Mouse (Mus musculus) forebrain, embryonic 15.5 days (tissue): Measurements from ENCODE around the gene Irf4. TPM values are rescaled to one million over a fixed set of nuclear protein-coding genes. Genes with fewer than 3 reads are reported as not detected.
A peak's percentile ranks its signal among the peaks of the same experiment; 100 is the strongest.

Experiments used
- ATAC-seq: fragments of 200-750 bp; cut with Nextera tagmentation; replicated peaks from 2 replicates; pipeline ENCODE4 v1.8.0; 2017; ENCODE audit warnings: mild to moderate bottlenecking, moderate TSS enrichment, moderate library complexity
- H3K27ac ChIP-seq: fragments of 300-500 bp; sonication (generic); replicated peaks from 2 replicates; pipeline ENCODE4 v1.5.1; 2015; ENCODE audit warnings: mild to moderate bottlenecking, inconsistent platforms
- H3K27me3 ChIP-seq: fragments of 300-500 bp; sonication (generic); 2 replicates; pipeline ENCODE4 v1.6.1; 2015; ENCODE audit warnings: inconsistent platforms
- H3K36me3 ChIP-seq: fragments of 300-500 bp; sonication (generic); 2 replicates; pipeline ENCODE4 v1.6.1; 2015; ENCODE audit warnings: mild to moderate bottlenecking, inconsistent platforms
- H3K4me1 ChIP-seq: fragments of 300-500 bp; sonication (generic); 2 replicates; pipeline ENCODE4 v1.6.1; 2015; ENCODE audit warnings: inconsistent platforms
- H3K4me2 ChIP-seq: fragments of 300-500 bp; sonication (generic); replicated peaks from 2 replicates; pipeline ENCODE4 v1.6.1; 2015; ENCODE audit warnings: mild to moderate bottlenecking, inconsistent platforms
- H3K4me3 ChIP-seq: fragments of 300-500 bp; sonication (generic); 2 replicates; pipeline ENCODE4 v1.5.1; 2015; ENCODE audit warnings: mild to moderate bottlenecking, inconsistent platforms
- H3K9ac ChIP-seq: fragments of 300-500 bp; sonication (generic); replicated peaks from 2 replicates; pipeline ENCODE4 v1.6.1; 2015; ENCODE audit warnings: mild to moderate bottlenecking, inconsistent platforms
- H3K9me3 ChIP-seq: fragments of 300-500 bp; sonication (generic); 2 replicates; pipeline ENCODE4 v1.6.1; 2016; ENCODE audit warnings: inconsistent platforms
- WGBS: fragments of 180-500 bp; shearing (Covaris S2); methylation state at CpG from one replicate; pipeline ENCODE4 v1.1.7; 2015; ENCODE audit warnings: mixed read lengths; 5-methylcytosine and 5-hydroxymethylcytosine counted together
- polyA plus RNA-seq: library from polyadenylated mRNA; unstranded; fragments of >200 nt; fragmentation: Nextera tagmentation; extraction: Ambion mirVana; gene quantifications from 2 replicates; pipeline ENCODE4 v1.2.1, GENCODE M21; 2015

The Irf4 gene
- polyA plus RNA-seq, 1 experiment from 2014 or later, result 0.06 TPM

GRCm38 (mm10) chr13:30742411-30742970, 6.5 kb upstream of the Irf4 start:
- no peak for ATAC-seq
- no peaks in the 10 kb centered on the region for H3K4me1 ChIP-seq

GRCm38 (mm10) chr13:30745121-30745520, 3.9 kb upstream of the Irf4 start:
- H3K4me1 ChIP-seq, result peaks cover 15% of the 10 kb centered on the region
- no peaks in the 10 kb centered on the region for H3K36me3 ChIP-seq
- no peak for ATAC-seq
- peaks cover 31% of the 10 kb centered on the region for H3K27me3 ChIP-seq
- no peak overlapping the region for H3K4me3 ChIP-seq
- H3K9me3 ChIP-seq, result no peaks in the 10 kb centered on the region
- WGBS, result 63% methylated on average over 7 of the region's 7 CpGs
- no peak overlapping the region for H3K4me2 ChIP-seq
- H3K9ac ChIP-seq, result no peak overlapping the region
- H3K27ac ChIP-seq, result no peak overlapping the region

More at GRCm38 (mm10) chr13:30742411-30742970, 6.5 kb upstream of the Irf4 start:
- H3K27ac ChIP-seq, result no peak overlapping the region
- no peak overlapping the region for H3K4me2 ChIP-seq
- no peaks in the 10 kb centered on the region for H3K9me3 ChIP-seq
- H3K9ac ChIP-seq, result no peak overlapping the region
- no peaks in the 10 kb centered on the region for H3K36me3 ChIP-seq
- H3K27me3 ChIP-seq, result peaks cover 8% of the 10 kb centered on the region
- 78% methylated on average over 6 of the region's 6 CpGs for WGBS
- H3K4me3 ChIP-seq, result no peak overlapping the region

GRCm38 (mm10) chr13:30747068-30747467, 2.0 kb upstream of the Irf4 start:
- peaks cover 21% of the 10 kb centered on the region for H3K4me1 ChIP-seq
- peaks cover 48% of the 10 kb centered on the region for H3K27me3 ChIP-seq
- H3K36me3 ChIP-seq, result no peaks in the 10 kb centered on the region
- no peak overlapping the region for H3K27ac ChIP-seq
- H3K4me2 ChIP-seq, result no peak overlapping the region
- WGBS, result 82% methylated on average over 5 of the region's 5 CpGs
- H3K4me3 ChIP-seq, result no peak overlapping the region
- no peak for ATAC-seq
- H3K9me3 ChIP-seq, result no peaks in the 10 kb centered on the region
- H3K9ac ChIP-seq, result no peak overlapping the region

- Histone ChIP-seq H3K4me3 (no peak overlapping the region), H3K36me3 (no peaks in the 10 kb centered on the region), H3K27me3 (peaks cover 52% of the 10 kb centered on the region), H3K4me1 (peaks cover 21% of the 10 kb centered on the region), H3K9me3 (no peaks in the 10 kb centered on the region), H3K27ac (no peak overlapping the region), H3K9ac (no peak overlapping the region), H3K4me2 (no peak overlapping the region)
- no peak for ATAC-seq
- WGBS, result 72% methylated on average over 11 of the region's 11 CpGs
Measured at GRCm38 (mm10) chr13:30747504-30747903, 1.5 kb upstream of the Irf4 start.

GRCm38 (mm10) chr13:30748321-30748720, 705 bp upstream of the Irf4 start:
- 58% methylated on average over 11 of the region's 11 CpGs for WGBS
- Histone ChIP-seq H3K27me3 (peaks cover 56% of the 10 kb centered on the region), H3K4me3 (no peak overlapping the region), H3K36me3 (no peaks in the 10 kb centered on the region), H3K4me2 (no peak overlapping the region), H3K4me1 (peaks cover 21% of the 10 kb centered on the region), H3K9ac (no peak overlapping the region), H3K9me3 (no peaks in the 10 kb centered on the region), H3K27ac (no peak overlapping the region)
- no peak for ATAC-seq

- H3K36me3 ChIP-seq, result no peaks in the 10 kb centered on the region
- H3K27me3 ChIP-seq, result peaks cover 56% of the 10 kb centered on the region
- no peak overlapping the region for H3K27ac ChIP-seq
- H3K9ac ChIP-seq, result no peak overlapping the region
- H3K4me2 ChIP-seq, result peak overlapping the region; percentile 49
- H3K9me3 ChIP-seq, result no peaks in the 10 kb centered on the region
- peaks cover 21% of the 10 kb centered on the region for H3K4me1 ChIP-seq
- 2% methylated on average over 11 of the region's 11 CpGs for WGBS
- peak overlapping the region; percentile 33 for H3K4me3 ChIP-seq
- no peak for ATAC-seq
Measured at GRCm38 (mm10) chr13:30749557-30750141, 623 bp downstream of the Irf4 start.

- H3K27ac ChIP-seq, result no peak overlapping the region
- H3K36me3 ChIP-seq, result no peaks in the 10 kb centered on the region
- peak overlapping the region; percentile 49 for H3K4me2 ChIP-seq
- no peak for ATAC-seq
- WGBS, result 2% methylated on average over 33 of the region's 33 CpGs
- H3K27me3 ChIP-seq, result peaks cover 55% of the 10 kb centered on the region
- H3K9ac ChIP-seq, result no peak overlapping the region
- no peaks in the 10 kb centered on the region for H3K9me3 ChIP-seq
- H3K4me3 ChIP-seq, result peak overlapping the region; percentile 33
- H3K4me1 ChIP-seq, result peaks cover 21% of the 10 kb centered on the region
Measured at GRCm38 (mm10) chr13:30750461-30751303, 1.7 kb downstream of the Irf4 start.

- Histone ChIP-seq H3K9me3 (no peaks in the 10 kb centered on the region), H3K27ac (no peak overlapping the region), H3K9ac (no peak overlapping the region), H3K4me3 (no peak overlapping the region), H3K4me1 (peaks cover 21% of the 10 kb centered on the region), H3K36me3 (no peaks in the 10 kb centered on the region), H3K4me2 (no peak overlapping the region), H3K27me3 (peaks cover 53% of the 10 kb centered on the region)
- no peak for ATAC-seq
- 21% methylated on average over 6 of the region's 6 CpGs for WGBS
Measured at GRCm38 (mm10) chr13:30751304-30751580, 2.2 kb downstream of the Irf4 start.

- Histone ChIP-seq H3K27ac (no peak overlapping the region), H3K27me3 (peaks cover 47% of the 10 kb centered on the region), H3K4me2 (no peak overlapping the region), H3K36me3 (no peaks in the 10 kb centered on the region), H3K9me3 (no peaks in the 10 kb centered on the region), H3K4me3 (no peak overlapping the region), H3K4me1 (peaks cover 21% of the 10 kb centered on the region), H3K9ac (no peak overlapping the region)
- WGBS, result 89% methylated on average over 4 of the region's 4 CpGs
- ATAC-seq, result no peak
Measured at GRCm38 (mm10) chr13:30752581-30753187, 3.7 kb downstream of the Irf4 start.

GRCm38 (mm10) chr13:30753441-30753840, 4.4 kb downstream of the Irf4 start:
- 90% methylated on average over 3 of the region's 3 CpGs for WGBS
- H3K36me3 ChIP-seq, result no peaks in the 10 kb centered on the region

GRCm38 (mm10) chr13:30754066-30754465, 5.0 kb downstream of the Irf4 start:
- Histone ChIP-seq H3K4me3 (no peak overlapping the region), H3K9me3 (no peaks in the 10 kb centered on the region), H3K4me1 (peaks cover 16% of the 10 kb centered on the region), H3K36me3 (no peaks in the 10 kb centered on the region), H3K4me2 (no peak overlapping the region), H3K9ac (no peak overlapping the region), H3K27ac (no peak overlapping the region), H3K27me3 (peaks cover 35% of the 10 kb centered on the region)
- WGBS, result 83% methylated on average over 4 of the region's 4 CpGs
- ATAC-seq, result no peak

More at GRCm38 (mm10) chr13:30753441-30753840, 4.4 kb downstream of the Irf4 start:
- Histone ChIP-seq H3K27me3 (peaks cover 40% of the 10 kb centered on the region), H3K4me3 (no peak overlapping the region), H3K4me2 (no peak overlapping the region), H3K27ac (no peak overlapping the region), H3K9ac (no peak overlapping the region), H3K4me1 (peaks cover 21% of the 10 kb centered on the region), H3K9me3 (no peaks in the 10 kb centered on the region)
- ATAC-seq, result no peak

- Histone ChIP-seq H3K4me1 (peaks cover 8% of the 10 kb centered on the region), H3K36me3 (no peaks in the 10 kb centered on the region), H3K27me3 (peaks cover 26% of the 10 kb centered on the region), H3K27ac (no peak overlapping the region), H3K9ac (no peak overlapping the region), H3K4me2 (no peak overlapping the region), H3K4me3 (no peak overlapping the region), H3K9me3 (no peaks in the 10 kb centered on the region)
- ATAC-seq, result no peak
- 87% methylated on average over 10 of the region's 10 CpGs for WGBS
Measured at GRCm38 (mm10) chr13:30754825-30755476, 5.9 kb downstream of the Irf4 start.
